Mouse (Mus musculus) E14TG2a.4 (cell line): Measurements from ENCODE around the gene Olfr812.

ENCODE experiments used
- CTCF ChIP-seq: conservative IDR thresholded peaks from 2 replicates; pipeline ENCODE4 v1.5.1; 2014; ENCODE audit warnings: low read length
- NANOG ChIP-seq: IDR thresholded peaks from 2 replicates; pipeline ENCODE4 v1.6.1; 2014; ENCODE audit warnings: borderline replicate concordance, low read length, mixed read lengths
- POU5F1 ChIP-seq: IDR thresholded peaks from 2 replicates; pipeline ENCODE4 v1.6.1; 2014; ENCODE audit warnings: low read length, borderline replicate concordance

- TF ChIP-seq CTCF (no peak), POU5F1 (no peak), NANOG (no peak)
Measured at GRCm38 (mm10) chr10:129794817-129795216, 51.1 kb downstream of the Olfr812 start, which contains the start of gene Olfr810.
